ENCODE assay signal across 13 mouse cellular contexts in the genomic region with DNA sequence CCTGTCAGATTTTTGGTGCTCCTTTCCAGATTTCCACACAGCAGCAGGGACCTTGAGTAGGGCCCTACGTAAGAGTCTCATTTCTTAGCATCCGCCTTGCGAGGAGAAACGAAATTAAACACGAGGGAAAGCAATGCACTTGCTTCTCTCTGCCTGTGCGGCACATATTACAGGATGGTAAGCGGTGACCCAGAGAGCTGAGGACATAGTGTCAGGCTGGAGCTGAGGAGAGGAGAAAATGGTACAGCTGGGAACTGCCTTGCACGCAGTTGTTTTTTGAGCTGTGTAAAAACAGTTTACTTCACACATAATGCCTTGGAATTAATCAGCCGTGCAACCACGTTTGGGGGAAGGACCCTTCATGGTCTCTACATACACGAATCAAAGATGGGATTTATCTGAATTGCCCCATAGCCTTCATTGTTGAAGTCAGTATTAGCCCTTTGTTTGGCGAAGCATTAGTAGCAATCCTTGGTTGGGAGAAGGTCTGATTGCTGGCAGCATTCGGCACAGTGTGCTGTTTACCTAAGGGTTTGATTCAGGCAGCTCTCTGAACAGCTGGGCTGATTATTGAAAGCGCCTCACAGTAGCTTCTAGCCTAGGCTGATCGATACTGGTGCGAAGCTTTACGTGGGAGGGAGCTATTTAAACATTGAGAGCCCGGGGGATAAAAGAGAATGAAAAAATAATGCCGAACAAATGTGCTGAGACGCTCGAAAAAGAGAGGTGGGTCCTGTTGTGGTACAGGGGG.
DNase-seq lines count a peak whose midpoint lies in the region; ATAC-seq and TF ChIP-seq lines count a peak whose summit lies in the region.
"Had no signal": no experiment of that assay in that cellular context is flagged by ENCODE, and none has a peak within 500 bp of the region (broad histone marks: within the 10 kb centered on the region; RNA-seq: fewer than 3 reads in every experiment).

No protein-coding gene starts in this region.

- H3K4me3 ChIP-seq in layer of hippocampus, adult 2 months = peak overlapping the region; percentile 1; the same call in 1 of the 2 replicates
- H3K4me3 ChIP-seq in forebrain, embryonic 15.5 days = no peak overlapping the region
- no peak overlapping the region for H3K4me3 ChIP-seq in hindbrain, embryonic 15.5 days
- H3K4me3 ChIP-seq in neural tube, embryonic 13.5 days = no peak overlapping the region
- H3K4me3 ChIP-seq: erythroblast, embryonic 14.5 days; heart, embryonic 10.5 days; limb, embryonic 10.5 days; myocyte had no signal

- H3K9me3 ChIP-seq in forebrain, embryonic 15.5 days = no peaks in the 10 kb centered on the region
- H3K9me3 ChIP-seq in hindbrain, embryonic 15.5 days = no peaks in the 10 kb centered on the region
- no peaks in the 10 kb centered on the region for H3K9me3 ChIP-seq in neural tube, embryonic 13.5 days
- H3K9me3 ChIP-seq: heart, embryonic 10.5 days; limb, embryonic 10.5 days had no signal

- H3K4me1 ChIP-seq in forebrain, embryonic 15.5 days = peaks cover 10% of the 10 kb centered on the region
- H3K4me1 ChIP-seq in hindbrain, embryonic 15.5 days (replicated peaks) = peaks cover 12% of the 10 kb centered on the region
- peaks cover 11% of the 10 kb centered on the region for H3K4me1 ChIP-seq in neural tube, embryonic 13.5 days (replicated peaks)

- H3K9ac ChIP-seq in forebrain, embryonic 15.5 days (replicated peaks) = no peak overlapping the region; the same call in 1 of the 2 replicates
- no peak overlapping the region for H3K9ac ChIP-seq in hindbrain, embryonic 15.5 days
- H3K9ac ChIP-seq in neural tube, embryonic 13.5 days = no peak overlapping the region

- H3K27ac ChIP-seq in layer of hippocampus, adult 2 months = 0 out of 2 replicates have a peak overlapping the region, but pooled peaks have one; percentile 23
- no peak overlapping the region for H3K27ac ChIP-seq in forebrain, embryonic 15.5 days (replicated peaks)
- H3K27ac ChIP-seq in hindbrain, embryonic 15.5 days (replicated peaks) = no peak overlapping the region
- H3K27ac ChIP-seq in neural tube, embryonic 13.5 days (replicated peaks) = no peak overlapping the region
- H3K27ac ChIP-seq: heart, embryonic 10.5 days; limb, embryonic 10.5 days had no signal

- no peaks in the 10 kb centered on the region for H3K27me3 ChIP-seq in forebrain, embryonic 15.5 days
- H3K27me3 ChIP-seq in hindbrain, embryonic 15.5 days = no peaks in the 10 kb centered on the region
- no peaks in the 10 kb centered on the region for H3K27me3 ChIP-seq in neural tube, embryonic 13.5 days

- 0 out of 2 replicates have a peak, but pooled peaks have one; percentile 19 for ATAC-seq in forebrain, embryonic 15.5 days (replicated peaks)
- peak; percentile 65 for ATAC-seq in hindbrain, embryonic 15.5 days (ENCODE audit: low FRiP score, low read depth)
- ATAC-seq in neural tube, embryonic 13.5 days (ENCODE audit: low read depth) = peak; percentile 50; the same call in 1 of the 2 replicates
- no peak for ATAC-seq in megakaryocyte progenitor cell, adult 5-6 weeks (replicated peaks; ENCODE audit: poor library complexity)

- H3K4me2 ChIP-seq in forebrain, embryonic 15.5 days (replicated peaks) = no peak overlapping the region
- H3K4me2 ChIP-seq in hindbrain, embryonic 15.5 days = peak overlapping the region; percentile 22; the same call in 1 of the 2 replicates
- H3K4me2 ChIP-seq in neural tube, embryonic 13.5 days = peak overlapping the region; percentile 11

- no peaks in the 10 kb centered on the region for H3K36me3 ChIP-seq in forebrain, embryonic 15.5 days
- no peaks in the 10 kb centered on the region for H3K36me3 ChIP-seq in hindbrain, embryonic 15.5 days
- H3K36me3 ChIP-seq in neural tube, embryonic 13.5 days = no peaks in the 10 kb centered on the region
- H3K36me3 ChIP-seq: heart, embryonic 10.5 days; limb, embryonic 10.5 days had no signal

- no peak for TF ChIP-seq CTCF in layer of hippocampus, adult 2 months (conservative IDR thresholded peaks at IDR 0.05)

- WGBS in forebrain, embryonic 15.5 days = 29% methylated on average over 21 of the region's 21 CpGs
- 53% methylated on average over 21 of the region's 21 CpGs for WGBS in hindbrain, embryonic 15.5 days
- 53% methylated on average over 21 of the region's 21 CpGs for WGBS in neural tube, embryonic 13.5 days

- DNase-seq in layer of hippocampus, adult 2 months (ENCODE audit: low spot score in 2 of 2) = peak in 1 of 2 experiments; percentile 38
- no peak for DNase-seq in layer of hippocampus, postnatal 25 days (ENCODE audit: extremely low spot score in 1 of 2, low spot score in 1 of 2)
- no peak for DNase-seq in adrenal gland, postnatal 14 days
- DNase-seq: cerebellum, adult 9-11 months; kidney, postnatal 36 days had no signal
